Mouse (Mus musculus) kidney, adult 2 months (tissue): ENCODE measurements around the gene Glrx.

Experiments
- CTCF ChIP-seq: fragments of 200-500 bp; conservative IDR thresholded peaks from 2 replicates; pipeline ENCODE4 v1.5.1; 2011; ENCODE audit warnings: low read depth, mild to moderate bottlenecking, control low read depth, low read length, moderate library complexity, mixed read lengths; ENCODE audit not compliant: insufficient read depth, insufficient read length
- POLR2A ChIP-seq: fragments of 200-500 bp; IDR thresholded peaks from one replicate; pipeline ENCODE4 v1.6.1; 2011; ENCODE audit warnings: low read depth, low read length, control low read depth

DNA sequence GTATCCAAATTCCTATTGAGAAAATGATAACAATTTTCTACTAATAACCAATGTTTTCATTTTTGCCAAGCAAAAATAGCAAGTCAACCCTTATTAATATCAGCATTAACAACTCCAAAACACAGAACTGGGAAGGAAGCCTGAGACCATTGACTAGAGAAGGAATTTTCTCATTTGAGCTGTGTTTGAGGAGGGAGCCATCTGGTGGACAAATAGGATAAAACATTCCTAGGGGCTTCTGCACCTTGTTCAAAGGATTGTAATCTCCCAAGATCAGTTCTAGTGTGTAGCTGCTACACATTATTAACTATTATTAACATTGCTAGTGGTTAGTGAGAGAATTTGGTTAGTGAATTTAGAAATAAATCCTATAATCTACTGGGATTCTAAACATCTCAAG is 38.2 kb downstream of the Glrx start:
- TF ChIP-seq CTCF (peak; percentile 28; the same call in 1 of the 2 replicates), POLR2A (no peak)
